Mouse (Mus musculus) right cerebral cortex, postnatal 36 days (tissue): Measurements from ENCODE around the gene Necap1.

Experiments
- DNase-seq, 2 experiments: peaks; one replicate each; pipeline ENCODE4 v3.0.0; 2022; ENCODE audit warnings: low spot score in 2 of 2, mixed read lengths in 1 of 2

Gene Necap1

DNA sequence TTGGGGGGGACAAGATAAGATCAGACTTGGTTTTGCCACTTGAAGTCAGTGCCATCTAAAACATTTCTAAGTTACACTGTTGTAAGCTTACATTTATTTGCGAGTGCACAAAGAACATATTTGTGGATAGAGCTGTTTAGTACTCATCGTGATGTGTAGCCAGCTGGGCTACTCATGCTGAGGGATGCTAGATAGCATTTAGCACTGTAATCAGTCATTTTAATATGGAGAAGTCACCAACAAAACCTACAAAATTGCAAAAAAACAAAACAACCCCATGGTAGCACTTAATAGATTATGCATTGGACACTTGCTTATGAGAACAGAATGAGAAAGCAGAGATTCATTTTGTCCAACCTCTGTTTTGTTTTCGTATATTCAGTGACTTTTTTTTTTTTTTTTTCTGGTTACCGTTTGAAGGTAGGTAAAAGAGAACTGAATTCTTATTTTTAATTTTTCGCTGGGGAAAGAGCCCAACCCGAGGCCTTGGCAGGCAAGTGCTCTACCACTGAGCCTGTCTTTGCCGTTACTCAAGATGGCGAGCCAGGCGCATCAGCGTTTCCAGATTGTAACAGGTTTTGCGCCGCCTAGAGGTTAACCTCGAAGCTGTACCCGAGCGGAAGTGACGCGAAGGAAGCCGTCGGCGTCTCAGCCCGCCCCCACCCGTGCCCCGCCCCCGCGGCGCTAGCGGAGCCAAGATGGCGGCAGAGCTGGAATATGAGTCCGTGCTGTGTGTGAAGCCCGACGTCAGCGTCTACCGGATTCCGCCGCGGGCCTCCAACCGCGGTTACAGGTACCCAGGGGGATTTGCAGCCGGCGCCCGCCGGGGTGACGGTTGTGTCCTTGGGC is at the start of gene Necap1:
Gene Necap1 (plus strand): TSS at position 604 of the 849 bp plus-strand sequence.
- peak; percentile 96 to 97 for DNase-seq

DNA sequence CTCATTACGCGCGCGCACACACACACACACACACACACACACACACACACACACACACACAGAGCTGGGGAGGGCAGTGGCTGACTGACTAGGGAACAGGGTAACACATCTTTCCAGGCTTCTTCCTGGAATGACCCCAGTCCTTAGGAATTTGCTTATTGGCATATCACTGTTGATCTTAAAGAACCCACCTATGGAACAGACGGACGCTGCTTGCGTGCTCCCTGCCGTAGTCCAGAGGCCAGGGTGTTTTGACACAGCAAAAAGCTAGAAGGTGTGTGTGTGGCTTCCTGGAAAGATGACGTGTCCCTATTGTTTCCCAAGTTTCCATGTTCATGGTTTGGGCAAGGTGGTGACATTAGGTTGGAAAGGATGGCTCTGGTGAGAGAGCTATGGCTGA is 49.1 kb upstream of the Necap1 start:
- DNase-seq: no peak

DNA sequence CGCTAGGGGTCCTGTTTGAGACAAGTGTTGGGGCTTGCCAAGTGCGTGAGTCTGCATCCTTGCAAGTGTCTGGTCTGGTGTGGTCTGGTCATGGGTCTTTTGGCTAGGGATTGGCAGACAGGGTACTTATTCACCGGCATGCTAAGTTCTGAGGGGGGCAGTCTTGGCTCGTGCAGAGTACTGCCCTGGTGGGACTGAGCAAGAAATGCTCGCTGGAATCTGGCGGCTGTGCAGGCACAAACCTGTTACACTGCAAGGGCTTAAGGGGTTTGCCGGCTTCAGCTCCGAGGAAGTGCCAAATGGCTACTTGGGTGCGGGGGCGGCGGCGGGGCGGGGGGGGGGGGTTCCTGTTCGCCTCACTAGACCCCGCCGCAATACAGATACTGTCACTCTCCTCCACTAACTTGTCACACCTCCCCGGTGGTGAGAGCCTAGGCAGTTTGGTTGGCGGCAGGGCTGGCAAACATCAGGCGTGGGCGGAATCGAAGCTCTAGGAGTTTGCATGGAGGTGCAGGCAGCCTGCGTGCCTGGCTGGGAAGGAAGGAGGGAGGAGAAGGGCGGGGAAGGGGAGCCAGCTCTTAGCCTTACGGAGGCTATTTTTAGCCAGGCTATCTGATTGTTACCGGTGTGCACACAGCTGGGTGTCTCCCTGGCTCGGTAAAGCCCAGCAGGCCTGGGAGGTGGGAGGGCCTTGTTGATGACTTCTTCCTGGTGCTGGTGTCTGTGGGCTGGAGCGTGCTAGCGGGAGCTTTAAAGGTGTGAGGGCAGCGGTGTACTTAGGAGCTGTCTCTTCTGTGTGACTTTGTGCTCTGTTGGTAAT is 48.1 kb upstream of the Necap1 start:
- peak; percentile 87 to 90 for DNase-seq

DNA sequence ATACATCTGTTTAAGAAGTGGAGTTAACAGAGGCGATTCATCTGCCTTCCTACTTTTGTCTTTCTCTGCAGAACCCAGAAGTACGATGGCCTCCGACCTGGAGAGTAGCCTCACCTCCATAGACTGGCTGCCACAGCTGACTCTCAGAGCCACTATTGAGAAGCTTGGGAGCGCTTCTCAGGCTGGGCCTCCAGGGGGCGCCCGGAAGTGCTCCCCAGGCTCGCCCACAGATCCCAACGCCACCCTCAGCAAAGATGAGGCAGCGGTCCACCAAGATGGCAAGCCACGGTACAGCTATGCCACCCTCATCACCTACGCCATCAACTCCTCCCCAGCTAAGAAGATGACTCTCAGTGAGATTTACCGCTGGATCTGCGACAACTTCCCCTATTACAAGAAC is 46.2 kb upstream of the Necap1 start:
- DNase-seq: no peak

DNA sequence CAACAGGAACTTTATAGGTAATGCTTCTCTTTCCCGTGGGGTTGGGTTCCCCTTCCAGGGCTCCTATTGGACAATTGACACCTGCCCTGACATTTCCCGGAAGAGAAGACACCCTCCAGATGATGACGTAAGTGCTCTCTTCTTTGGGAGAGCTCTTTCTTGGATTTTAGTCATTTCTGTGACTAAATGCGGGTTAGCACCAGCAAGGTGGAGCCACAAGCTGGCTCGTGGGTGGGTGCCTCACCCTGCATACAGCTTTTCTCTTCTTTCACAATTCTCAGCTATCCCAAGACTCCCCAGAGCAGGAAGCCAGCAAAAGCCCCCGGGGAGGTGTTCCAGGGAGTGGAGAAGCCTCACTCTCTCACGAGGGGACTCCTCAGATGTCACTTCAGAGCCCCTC is 41.4 kb upstream of the Necap1 start:
- DNase-seq: no peak

DNA sequence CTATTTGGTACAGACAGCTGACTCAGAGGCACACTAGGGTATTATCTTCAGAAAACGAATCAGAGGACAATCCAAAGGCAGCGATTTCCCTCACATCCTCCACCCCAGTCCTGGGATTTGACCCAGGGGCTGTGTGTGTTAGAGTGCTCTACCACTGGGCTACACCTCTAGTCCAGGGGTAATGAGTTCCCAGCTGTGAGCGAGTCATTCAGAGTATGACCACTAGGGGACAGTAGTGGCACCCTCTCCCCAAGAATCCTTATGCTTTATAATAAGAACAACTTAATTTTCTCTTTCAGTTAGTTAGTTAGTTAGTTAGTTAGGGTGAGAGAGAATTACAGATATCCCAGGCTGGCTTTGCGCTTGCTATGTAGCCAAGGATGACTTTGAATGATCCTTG is 39.9 kb upstream of the Necap1 start:
- no peak for DNase-seq

DNA sequence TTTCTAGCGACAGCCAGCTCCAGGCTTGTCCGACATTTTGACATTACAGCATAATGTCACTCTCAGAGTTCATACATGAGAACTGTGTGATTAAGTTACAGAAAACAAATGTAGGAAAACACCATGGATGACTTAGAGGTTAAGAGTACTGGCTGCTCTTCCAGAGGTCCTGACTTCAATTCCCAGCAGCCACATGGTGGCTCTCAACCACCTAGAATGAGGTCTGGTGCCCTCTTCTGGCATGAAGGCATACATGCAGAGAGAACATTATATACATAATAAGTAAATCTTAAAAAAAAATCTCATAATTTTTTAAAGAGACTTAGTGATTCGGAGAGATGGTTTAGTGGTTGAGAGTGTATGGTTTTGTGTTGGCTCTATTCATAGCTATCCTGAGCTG is 37.3 kb upstream of the Necap1 start:
- DNase-seq: no peak

DNA sequence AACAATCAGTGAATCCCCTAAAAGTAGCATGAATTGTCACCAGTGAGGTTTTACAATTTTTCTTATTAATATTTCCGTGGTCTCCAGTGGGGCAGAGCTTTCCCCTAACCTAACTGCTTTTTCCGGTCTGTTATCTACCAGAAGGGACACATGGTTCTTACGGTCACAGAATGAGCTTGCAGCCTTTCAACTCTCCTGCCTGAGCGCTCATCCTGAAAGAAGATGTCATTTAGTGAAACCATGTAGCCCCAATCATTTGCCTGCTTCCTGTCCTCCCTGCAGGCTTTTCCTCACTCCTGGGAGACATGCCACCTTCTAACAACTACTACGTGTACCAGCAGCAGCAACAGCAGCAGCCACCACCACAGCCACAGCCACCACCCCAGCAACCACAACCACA is 36.7 kb upstream of the Necap1 start:
- no peak for DNase-seq

DNA sequence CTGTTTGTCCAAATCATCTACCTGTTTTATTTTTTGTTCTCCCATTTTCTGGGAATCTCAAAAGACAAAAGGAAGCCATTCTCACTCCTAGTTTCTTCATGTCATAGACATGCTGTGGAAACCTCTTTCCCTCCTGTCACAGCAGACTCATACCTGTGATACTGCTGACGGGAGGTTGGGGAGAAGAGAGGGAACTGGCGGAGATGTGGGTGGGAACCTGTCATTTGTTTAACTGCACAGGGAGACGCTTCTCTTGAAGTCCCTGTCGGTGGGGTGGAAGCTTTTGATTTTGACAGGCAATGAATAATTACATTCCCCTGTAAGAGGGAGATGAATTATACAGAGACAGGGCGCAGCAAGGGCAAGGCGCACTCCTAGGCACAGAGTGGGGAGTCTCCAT is 30.5 kb upstream of the Necap1 start:
- no peak for DNase-seq

DNA sequence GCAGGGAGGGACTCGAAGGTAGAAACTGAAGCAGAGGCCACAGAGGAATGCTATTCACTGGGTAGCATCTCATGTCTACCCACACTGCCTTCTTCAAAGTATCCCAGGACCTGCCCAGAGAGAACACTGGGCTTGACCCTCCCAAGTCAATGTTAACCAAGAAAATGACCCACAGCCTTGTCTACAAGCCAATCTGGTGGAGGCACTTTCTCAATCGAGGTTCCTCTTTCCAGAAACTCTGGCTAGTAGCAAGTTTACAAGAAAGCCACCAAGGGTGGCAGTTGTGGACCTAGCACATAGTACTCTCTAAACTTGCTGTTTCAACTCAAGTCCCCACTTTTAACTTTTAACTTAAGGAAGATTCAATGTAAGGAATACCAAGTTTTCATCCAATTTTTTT is 21.6 kb upstream of the Necap1 start:
- DNase-seq: no peak

DNA sequence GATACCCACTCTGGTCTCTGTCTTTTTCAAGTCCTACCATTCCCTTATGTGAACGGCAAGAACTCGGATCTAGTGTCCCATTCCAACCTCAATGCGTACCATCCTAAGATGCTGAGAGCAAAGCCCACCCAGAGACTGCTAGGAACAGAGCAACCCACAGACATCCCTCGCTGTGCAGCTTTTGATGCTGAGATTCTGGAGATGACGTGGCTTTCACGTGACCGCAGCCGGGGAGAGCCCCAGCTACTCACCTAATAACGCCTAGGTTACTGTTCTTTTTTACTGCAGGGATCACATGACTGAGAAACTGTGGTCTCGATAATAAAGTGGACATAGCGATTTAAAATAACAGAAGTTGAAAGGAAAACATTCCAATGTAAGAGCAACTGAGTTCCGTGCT is 19.7 kb upstream of the Necap1 start:
- no peak for DNase-seq

DNA sequence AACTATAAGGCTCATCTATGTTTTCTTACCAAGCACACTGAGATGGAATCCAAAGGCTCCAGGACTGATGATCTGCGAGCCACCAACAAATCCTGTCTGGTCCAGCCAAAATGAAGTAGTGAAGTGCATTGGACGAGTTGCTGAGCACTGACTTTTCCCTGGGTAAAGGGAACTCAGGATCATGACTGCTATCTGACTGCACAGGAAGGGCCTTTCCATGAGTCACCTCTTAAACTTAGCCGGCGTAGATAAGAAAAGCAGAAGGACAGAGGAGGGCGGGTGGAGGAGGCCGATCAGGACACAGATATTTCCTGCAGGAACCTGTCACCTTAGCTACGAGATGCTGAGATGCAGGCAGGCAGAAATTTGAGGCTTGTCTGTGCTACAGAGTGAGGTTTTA is 18.3 kb upstream of the Necap1 start, which contains the start of gene C3ar1:
Gene C3ar1 (minus strand): TSS at position 207 of the 400 bp plus-strand sequence.
- no peak for DNase-seq

DNA sequence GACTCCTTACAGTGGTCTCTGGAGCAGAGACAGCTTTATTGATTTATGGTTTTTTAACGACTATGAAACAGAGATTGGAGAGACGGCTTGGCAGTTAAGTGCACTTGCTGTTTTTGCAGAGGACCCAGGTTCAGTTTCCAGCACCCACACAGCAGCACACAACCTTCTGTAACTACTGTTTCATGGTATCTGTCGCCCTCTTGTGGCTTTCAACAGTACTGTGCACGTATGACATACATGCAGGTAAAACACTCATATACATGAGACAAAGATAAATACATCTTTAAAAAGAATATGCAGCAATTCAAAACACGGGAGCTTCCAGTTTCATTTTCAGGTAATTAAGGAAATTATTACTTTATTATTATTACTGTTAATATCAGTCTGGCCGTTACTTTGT is 11.8 kb upstream of the Necap1 start:
- DNase-seq: no peak

DNA sequence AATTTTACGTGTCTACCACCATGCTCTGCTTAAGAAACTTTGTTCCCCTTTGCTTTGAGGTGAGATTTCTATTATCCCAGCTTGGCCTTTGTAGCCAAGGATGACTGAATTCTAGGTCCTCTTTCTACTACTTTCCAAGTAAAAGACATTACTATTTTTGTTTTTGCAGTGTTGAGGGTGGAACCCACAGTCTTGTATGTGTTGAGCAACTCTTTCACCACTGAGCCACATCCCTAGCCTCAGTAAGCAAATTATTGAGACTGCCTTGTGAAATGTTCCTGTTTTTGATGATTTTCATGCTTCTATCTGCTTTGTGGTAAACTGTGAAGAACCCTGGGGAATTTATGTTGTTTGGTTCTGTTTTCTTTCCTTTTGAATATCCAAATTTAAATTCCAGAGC is 11.4 kb upstream of the Necap1 start:
- no peak for DNase-seq

DNA sequence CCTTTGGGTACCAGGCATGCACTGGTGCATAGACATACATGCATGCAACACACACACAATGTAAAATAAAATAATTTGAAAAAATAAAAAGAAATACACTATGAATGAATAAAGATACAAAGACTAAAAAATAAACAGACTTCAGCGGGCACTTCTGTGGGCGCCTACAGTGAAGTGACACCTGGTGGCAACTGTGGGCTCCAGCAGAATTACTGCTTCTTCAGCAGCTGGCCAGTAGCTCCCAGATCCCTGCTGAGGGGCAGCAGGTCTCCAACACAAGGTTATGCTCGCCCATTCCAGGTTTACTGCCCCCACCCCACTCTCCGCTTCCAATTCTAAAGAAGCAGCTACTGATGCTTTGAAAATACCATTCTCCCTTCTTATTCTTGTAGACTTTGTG is 6.4 kb upstream of the Necap1 start:
- DNase-seq: no peak

DNA sequence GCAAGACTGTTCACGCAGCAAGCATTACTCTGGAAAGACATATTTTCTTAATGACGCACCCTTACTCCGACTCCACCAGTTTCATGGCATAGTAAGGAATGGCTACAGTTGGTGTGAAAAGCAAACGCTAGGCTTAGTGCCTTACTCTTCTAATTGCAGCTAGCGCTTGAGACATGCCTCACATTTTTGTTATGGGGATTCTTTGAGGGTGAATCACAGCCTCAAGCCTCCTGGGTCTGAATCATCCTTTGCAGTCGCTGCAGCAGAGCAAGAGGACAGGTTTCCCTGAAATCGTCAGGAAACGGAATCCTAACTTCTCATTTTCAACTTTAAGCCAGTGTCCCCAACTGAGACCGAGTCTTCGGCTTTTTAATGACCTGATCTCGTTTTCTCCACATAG is 4.4 kb upstream of the Necap1 start:
- no peak for DNase-seq

DNA sequence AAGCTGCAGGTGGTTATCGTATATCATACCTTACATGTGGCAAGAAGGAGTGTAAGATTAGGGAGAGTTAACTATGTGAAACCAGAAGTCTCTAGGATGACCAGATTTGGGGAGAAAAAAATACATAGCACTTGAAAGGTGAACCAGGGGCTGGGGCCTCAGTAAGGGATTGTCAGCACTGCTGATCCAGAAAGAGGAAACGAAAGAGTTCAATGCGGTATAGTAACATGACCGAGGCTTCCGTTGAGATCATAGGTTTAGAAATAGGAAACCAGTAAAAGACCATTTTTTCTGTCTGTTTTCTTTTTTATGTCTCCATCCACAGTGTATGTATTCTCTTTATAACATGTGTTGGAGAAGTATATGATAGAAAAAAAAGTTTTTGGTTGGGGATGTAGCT is 1.5 kb upstream of the Necap1 start:
- no peak for DNase-seq

DNA sequence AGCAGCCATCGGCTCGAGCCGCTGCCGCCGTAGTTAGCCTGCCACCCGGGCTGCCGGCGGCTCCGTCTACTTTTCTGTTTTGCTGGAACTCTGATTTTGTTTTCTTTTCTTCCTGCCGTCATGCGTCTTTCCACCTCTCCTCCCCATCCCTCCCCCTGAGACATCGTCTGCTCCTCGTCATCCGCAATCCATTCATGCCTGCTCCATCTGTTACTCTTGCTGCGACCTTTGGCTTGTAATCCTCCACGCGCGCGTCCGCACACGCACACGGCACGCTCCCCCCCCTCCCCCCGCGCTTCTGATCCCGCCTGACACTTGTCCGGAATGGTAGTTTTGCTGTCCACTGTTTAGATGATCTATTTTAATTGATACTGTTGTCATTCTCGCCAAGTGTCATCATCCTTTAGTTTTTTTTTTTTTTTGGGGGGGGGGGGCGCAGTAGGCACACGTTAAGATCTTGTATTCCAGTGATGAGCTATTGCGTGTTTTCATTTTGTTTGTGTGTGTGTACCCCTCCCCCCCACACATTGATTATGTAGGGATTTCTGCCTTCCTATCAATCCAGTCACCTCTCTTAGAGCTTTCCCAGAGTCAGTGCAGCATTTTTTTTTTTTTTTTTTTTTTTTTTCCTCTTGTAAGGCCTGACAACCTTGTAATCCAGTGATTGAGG is 581 bp downstream of the Necap1 start:
- DNase-seq: no peak

DNA sequence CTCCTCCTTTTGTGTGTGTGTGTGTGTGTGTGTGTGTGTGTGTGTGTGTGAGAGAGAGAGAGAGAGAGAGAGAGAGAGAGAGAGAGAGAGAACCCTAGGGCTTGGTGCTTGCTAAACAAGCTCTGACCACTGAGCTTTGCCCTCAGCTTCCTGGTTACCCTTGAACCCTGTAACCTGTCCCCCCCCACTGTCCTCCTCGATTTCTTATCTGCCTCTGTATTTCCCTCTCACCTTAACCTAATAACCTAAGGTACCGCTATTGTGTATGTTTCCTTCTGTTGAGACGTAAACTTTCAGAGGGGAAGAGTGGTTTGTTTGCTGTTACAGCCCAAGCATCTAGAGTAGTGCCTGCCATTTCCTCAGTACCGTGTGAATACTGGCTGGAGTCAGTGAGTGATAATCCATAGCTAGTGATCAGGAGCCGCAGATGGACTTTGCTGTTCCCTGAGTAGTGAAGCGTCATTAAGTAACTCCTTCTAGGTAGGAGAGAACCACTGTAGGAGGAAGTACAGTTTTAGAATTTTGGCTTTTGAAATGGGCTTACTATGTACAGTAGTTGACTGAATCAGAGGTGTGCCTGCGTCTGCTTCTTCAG is 5.0 kb downstream of the Necap1 start:
- no peak for DNase-seq

DNA sequence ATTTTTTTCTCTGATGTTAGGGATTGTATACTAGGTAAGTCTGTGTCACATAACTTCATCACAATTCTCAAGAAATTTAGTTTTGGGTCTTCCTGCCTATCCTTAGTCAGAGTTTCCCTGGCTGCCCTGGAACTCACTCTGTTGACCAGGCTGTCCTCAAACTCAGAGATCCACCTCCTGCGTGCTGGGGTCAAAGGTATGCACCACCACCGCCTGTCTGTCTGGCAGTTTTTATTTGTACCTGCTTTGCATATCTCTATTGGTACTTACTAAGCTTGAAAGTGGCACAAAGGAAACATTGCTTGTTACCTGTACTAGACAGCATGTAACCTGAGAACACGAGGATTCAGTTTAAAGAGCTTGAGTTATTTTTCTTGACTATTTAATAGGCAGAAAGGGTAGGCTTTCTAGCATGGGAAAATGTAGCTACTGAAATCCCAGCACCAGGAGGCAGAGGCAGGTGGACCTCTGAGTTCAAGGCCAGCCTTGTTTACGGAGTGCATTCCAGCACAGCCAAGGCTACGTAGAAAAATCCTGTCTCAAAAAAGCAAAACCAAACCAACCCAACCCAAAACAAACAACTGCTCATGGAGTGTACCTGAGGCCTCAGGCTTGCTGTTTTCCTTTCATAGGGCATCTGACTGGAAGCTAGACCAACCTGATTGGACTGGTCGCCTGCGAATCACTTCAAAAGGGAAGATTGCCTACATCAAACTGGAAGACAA is 5.7 kb downstream of the Necap1 start:
- no peak for DNase-seq

DNA sequence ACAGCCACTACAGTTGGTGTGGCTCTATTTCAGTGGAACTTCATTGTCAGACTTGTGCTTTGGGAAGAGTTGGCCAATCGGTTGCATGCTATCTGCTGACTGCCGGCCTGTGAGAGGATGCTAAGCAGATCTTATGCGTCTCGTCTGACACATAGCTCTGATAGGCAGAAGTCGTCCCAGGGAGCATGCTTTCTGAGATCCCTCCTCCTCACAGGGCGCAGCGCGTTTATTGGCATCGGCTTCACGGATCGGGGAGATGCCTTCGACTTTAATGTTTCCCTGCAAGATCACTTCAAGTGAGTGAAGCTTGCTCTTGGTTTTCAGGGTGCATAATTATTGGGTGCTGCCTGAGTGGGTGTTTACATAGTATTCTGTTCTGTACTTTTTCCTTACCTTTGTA is 7.0 kb downstream of the Necap1 start:
- DNase-seq: no peak
